Mouse (Mus musculus): Measurements from ENCODE around the gene Scaf11.
A peak's percentile ranks its signal among the peaks of the same experiment; 100 is the strongest.
"Not testable (repeated sequence)": the region's sequence is repeated elsewhere in the genome, so short reads cannot be mapped to it uniquely, and the experiment has no call there.

Gene Scaf11

DNA sequence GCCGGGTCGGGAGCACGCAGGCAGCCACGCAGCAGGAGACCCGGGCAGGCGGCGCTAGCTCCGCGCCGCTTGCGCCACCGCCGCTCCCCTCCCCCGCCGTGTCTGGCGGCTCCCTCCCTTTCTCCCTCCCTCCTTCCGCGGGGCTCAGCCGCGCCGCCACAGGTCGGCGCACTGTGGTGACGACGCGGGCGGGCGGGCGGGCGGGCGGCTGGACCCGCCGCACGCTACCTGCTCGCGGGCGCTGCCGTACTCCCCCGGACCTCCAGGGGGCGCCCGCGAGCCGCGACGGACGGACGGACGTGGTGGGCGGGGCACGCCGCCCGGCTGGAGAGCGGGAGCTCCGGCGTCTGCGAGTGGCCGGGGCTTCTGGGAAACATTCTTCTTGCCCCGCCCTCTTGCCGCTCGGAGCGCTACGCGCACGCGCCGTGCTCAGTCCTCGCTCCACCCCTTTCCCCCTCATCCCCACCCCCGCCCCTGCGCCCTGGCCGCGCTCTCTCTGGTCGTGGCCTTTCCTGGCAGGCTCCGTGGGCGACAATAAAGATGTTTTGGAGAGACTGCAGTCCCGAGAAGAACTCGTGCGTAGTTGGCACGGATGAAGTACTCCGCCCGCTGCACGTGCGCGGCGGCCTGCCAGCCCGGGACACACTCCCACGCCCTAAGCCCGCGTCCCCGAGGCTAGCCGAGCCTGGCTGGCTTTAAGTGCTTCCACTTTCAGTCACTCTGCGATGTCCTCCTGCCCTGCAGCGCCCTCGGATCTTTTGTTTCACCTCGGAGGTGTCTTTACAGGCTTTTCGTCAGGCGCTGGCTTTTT is at the start of gene Scaf11:
Gene Scaf11, minus strand, starts transcription at position 114 of the 811 bp plus-strand sequence.
- peak; percentile 98 to 99 for DNase-seq

DNA sequence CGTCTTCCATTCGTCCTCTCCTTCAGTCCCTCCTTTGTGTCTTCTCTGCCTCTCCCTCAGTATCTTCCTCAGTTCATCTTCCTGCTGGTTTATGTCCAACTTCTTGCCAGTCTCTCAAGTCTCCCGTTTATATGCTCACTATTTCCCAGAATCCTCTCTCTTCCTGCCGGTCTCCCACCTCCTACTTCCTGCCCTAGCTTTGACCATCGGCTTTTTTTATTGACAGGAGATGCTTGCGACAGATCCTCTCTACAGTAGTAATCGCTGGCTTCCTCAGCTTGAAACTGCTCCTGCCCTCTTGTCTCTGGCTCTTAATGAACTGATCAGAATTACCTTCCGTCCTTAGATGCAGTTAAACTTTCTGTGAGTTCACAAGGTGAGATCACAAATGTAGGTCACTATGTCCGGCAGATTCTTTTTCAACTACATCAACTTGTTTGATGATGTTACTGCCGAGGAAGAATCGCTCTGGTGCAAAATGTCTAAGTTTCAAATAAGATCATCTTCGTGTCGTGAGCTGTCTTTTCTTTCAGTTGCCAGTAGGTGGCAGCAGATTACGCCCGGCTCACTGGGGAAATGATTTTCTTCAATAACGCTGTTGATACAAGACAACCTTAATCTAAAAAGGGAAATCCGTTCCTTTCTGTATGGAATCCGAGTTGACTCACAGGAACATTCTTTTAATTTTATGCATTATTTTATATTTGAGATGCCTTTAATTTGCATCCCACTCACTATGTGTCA is 46.6 kb upstream of the Scaf11 start:
- peak; percentile 66 to 67 for DNase-seq

DNA sequence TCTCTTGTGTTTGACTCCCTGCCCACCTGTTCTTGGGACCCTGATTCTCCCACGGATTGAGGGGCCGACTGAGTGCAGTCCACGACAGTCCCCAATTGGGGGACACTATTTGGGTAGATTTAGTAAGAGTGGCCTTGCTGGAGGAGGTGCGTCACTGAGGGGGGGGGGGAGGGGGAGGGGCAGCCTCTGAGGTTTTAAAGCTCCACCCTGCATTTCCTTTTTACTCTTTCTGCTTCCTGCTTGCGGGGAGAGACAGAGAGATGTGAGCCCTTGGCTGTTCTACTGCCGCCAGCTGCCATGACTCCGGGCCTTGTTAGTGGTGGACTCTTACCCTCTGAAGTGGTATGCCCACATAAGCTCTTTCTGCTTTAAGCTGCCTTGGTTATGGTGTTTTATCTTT is 37.0 kb upstream of the Scaf11 start:
- DNase-seq = no peak

DNA sequence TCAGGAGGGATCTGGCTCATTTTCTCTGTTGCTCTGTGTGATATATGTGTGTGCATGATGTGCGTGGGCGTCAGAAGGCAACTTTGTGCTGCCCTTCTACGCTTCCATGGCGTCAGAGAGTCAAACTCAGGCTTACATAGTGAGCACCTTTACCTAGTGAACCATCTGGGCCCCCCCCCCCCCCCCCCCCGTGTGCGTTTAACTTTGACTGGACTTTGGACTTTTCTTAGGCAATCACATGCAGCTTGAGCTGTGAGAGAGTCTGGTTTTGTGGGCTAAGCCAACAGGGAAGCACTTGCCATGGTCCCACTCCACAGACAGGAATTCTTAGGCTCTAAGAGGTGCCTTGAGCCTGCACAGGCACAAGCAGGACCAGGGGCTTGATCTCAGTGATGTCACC is 33.6 kb upstream of the Scaf11 start:
- DNase-seq = no peak

DNA sequence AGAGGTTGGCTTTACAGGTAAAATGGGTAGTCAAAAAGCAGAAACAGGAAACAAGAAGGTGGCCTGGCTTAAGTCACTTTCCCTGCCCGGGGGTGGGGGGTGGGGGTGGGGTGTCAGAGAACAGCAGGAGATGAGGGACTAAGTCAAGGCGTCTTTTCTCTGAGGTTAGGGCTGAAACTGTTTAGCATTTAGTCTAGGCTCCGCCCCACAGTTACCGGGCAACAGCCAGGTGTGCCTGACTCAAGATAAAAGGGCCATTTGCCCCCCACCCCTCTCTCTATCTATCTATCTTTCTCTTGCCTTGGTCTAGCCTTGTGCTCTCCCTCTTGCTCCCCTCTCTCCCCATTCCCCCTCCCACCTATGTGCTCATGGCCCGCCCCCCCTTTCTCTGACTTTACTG is 32.9 kb upstream of the Scaf11 start:
- DNase-seq = no peak

DNA sequence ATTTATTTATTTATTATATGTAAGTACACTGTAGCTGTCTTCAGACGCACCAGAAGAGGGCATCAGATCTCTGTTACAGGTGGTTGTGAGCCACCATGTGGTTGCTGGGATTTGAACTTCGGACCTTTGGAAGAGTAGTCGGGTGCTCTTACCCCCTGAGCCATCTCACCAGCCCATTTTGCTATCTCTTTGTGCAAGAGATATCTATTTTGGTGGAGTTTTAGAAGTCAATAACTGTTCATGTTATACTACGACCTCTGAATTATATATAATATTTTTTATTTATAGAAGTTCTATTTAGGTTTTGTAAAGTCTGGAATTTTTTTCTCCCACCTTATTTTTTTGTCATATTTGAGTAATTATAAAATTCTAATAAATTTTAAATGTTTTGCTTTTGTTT is 32.3 kb upstream of the Scaf11 start:
- DNase-seq = not testable (repeated sequence)

DNA sequence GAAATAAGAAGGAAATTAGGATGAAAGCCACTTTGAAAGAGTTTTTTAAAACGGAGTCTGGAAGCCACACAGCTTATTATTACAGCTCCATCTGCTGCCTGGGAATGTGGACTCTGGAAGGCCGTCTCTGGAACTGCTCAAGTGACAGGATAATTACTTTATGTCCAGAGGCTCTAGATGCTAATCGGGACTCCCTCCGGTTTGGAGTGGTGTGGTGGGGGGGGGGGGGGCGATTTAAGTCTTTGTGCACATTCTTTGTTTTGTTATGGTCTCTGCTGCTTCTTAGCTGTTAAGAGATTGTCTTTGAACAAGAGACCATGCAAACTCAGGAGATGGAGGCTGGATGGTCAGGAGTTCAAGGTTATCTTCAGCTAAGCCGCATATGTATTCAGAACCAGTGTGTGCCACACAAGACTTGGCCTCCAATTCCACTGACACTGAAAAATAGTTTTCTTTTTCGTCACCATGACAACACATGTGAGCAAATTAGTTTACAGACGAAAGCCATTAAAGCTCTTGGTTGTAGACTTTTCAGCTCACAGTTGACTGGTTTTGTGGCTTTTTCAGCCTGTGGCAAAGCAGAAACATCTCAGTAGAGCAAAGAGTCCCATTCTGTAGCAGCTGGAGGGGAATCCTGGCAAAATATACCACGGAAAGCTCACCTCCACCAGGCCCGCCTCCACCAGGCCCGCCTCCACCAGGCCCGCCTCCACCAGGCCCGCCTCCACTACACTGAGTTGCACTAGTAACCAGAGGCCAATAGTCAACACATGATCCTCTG is 31.4 kb upstream of the Scaf11 start:
- no peak for DNase-seq

DNA sequence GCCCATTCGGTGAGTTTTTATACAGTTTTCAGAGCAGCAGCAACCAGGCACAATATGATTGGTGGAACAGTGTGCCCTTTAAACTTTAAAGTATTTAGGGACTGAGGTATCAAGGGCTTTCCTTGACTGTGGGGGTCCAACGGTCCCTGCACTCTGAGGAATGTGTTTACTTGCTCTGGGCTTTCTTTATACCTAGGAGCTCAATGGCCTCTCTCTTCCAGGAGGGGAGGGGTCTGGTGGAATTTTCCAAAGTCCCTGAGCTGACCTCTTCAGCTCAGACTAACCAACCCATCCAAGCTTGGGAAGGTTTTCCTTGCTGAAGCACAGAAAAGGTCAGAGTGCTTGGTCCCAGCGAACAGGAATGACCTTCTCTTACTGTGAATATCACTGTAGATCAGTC is 30.8 kb upstream of the Scaf11 start:
- no peak for DNase-seq

DNA sequence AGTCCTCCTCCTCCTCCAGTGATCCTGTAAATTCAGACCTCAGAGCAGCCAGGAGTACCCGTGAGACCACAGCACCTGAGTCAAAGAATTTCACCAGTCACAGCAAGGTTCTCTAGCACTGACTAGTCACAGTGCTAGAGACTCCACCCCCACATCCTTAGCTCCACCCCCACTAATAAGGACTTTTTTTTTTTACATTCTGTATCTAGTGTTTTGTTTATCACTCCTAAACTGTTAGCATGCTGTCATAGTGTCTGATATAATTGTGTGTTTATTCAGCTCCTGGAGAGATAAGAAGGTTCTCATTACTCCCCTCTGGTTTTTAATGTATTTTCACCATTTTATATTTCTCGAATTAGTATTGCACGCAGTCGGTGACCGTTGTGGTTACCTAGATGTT is 29.5 kb upstream of the Scaf11 start:
- DNase-seq = no peak

DNA sequence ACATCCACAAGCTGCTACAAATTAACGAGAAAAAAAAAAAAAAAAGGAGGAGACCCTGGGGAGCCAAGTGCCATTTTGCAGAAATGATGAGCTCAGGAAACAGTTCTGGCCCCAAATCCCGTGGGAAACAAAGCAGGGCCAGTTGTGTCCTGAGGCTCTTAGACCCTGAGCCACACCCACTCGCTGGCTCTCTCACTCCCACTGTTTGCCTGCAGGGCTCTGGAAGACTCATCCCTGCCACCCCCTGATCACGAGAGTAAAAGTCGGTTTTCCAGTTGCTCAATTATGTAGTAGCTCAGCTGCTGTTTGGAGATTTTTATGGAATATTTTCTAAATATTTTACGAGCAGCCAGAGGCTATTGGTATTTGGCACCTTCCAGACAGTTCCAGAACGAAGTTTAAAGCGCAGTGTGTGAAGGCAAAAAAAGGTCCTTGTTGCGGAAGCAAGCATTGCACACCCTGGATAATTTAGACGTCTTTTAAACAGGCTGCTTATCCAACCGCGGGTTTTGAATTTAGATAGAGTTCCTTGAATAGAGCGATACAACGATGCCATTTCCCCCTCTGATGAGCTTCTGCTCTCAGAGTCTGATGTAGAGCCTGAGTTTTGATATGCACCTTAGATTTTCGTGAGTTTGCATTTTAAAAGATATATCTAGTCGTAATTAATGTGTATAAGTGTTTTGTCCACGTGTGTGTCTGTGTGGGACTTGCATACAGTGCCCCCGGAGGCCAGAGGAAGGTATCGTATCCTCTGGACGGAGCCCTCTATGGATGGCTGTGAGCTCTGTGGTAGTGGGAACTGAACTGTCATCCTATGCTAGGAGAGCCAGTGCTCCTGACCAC is 28.5 kb upstream of the Scaf11 start:
- peak; percentile 24 to 37 for DNase-seq

DNA sequence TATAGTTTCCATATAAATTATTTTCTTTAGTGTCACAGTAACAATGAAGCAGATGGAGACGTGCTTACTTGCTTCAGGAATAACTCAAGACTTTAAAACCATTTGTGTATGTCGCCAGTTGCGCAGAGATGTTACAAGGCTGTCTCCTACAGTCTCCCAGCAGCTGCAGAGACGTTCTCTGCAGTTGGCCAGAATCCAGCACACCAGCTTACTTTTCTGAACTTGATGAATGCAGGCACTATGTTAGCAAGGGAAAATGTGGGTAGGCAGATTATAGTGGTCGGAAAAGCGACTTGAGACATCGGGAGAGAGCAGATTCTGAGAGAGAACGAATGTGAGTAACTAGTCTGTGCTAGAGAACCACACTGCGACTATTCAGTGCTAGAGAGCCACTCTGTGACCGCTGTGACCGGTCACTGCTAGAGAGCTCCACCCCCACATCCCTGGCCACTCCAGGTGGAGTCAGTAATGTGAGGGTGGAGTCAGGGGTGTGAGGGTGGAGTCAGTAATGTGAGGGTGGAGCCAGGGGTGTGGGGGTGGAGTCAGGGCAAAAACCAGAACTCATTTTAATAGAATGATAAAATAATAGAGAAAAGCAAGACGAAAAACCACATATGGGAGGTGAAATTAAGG is 26.5 kb upstream of the Scaf11 start:
- no peak for DNase-seq

DNA sequence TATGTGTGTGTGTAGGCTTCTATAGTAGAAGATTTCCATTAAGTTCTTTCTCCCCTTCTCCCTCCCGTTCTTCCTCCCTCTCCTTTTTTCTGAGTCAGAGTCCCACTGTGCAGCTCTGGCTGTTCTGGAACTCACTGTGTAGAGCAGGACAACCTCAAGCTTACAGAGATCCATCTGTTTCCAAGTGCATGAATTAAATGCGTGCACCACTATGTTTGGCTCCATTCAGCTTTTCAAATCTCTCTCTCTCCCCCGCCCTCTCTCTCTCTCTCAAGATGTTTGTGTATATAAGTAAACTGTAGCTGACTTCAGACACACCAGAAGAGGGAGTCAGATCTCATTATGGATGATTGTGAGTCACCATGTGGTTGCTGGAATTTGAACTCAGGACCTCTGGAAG is 20.2 kb upstream of the Scaf11 start:
- DNase-seq = no peak

DNA sequence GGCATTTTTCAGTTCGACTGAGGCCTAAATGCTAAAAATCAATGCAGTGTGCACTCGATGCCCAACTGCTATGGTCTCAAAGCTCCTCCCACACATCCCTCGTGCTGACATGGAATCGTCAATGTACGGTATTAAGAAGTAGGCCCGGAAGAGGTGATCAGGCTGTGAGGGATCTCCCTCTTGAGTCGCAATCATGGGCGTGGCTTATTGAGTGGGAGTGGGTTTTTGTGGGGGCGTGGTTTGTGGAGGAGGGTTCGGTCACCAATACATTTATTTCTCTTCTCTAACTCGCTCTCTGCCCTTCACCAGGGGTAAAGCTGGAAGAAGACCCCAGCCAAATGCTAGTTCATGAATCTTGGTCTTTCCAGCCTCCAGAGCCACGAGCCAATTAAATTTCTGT is 17.4 kb upstream of the Scaf11 start:
- DNase-seq = no peak

DNA sequence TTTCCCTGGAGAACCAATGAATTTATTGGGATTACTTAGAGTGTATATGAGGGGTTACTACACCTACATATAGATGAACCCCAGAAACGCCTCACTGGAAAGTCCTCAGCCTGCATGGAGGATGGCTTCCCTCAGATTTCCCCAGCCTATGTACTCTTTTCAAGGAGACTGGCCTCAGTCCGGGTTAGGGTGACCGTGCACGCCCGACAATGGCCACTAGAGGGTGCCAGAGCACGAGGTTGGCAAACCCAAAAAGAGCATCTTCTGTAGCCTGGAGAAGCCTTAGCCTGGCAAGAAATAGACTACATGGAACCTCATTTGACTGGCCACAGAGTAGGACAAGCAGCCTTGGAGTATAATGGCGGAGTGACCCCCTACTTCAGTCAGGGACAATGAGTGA is 15.7 kb upstream of the Scaf11 start:
- DNase-seq = peak; percentile 96 to 98

DNA sequence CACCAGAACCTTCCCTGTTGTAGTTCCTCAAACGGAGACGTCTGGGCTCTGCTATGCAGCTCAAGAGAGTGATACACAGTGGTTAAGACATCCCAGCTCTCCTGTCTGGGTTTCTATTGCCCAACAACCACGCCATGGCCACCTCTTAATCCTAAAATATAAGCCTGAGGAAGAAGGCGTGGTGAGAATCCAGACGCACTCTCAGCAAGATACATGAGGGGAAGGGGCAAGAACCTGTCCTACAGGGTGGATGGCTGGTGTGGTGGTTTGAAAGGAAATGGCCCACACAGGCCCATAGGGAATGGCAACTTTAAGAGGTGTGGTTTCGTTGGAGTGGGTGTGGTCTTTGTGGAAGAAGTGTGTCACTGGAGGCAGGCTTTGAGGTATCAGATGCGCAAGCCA is 14.9 kb upstream of the Scaf11 start:
- no peak for DNase-seq

DNA sequence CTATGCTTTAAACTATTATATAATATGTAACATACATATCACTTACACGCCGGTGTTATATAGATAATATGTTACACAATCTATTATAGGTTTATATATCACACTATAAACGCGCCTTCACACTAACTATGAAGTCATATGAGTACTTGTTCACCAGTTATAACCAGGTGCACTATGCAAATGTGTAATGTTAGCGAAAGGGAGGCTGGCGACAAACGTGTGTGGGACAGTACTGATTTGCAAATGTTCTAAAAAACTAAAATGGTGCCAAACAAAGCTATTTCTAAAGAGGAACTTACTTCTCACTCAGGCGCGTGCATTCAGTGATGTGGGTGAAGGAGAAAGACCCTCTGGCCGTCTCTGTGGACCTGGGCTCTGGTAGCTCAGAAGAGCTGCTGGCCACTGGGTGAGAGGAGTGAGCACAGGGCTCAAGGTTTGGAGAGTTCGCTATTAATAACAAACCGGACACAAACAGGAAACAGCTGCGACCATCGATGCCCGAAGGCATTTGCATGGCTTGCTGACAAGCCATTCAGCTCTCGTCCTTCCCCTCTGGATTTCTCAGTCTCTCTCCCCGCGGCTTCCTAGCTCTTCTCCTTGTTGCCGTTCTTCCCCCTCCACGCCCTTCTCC is 13.8 kb upstream of the Scaf11 start:
- no peak for DNase-seq

DNA sequence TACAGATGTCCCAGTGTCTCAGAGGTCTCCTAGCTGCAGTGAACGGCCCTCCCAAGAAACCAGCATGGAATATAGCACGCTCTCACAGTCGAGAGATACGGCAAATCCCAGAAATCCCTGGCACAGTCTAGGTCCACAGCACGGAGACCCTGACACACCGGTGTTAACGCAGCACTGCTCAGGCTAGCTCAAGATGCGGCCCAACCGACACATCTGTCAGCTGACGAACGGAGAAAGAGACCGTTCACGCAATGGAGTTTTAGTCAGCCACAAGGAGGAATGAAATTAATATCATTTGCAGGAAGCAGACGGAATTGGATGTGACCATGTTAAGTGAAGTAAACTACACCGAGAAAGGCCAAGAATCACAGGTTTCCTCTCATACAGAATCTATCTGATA is 13.3 kb upstream of the Scaf11 start:
- no peak for DNase-seq

DNA sequence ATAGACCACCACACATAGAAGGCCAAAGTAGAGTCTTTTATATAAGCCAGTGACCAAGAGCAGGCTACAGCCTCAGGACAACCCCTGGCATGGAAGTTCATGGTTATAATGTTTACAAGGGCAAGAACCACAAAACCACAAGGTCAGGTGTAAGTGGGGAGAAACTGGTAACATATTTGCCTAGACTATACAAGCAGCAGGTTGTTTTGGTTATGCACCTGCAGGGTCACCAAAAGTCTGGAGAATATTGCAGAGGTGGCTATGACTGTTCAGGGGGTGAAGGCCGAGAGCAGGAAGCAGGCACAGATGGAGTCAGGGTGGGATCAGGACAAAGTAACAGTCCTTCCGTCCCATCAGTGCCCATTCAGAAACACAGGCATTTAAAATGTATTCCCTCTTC is 7.7 kb upstream of the Scaf11 start:
- no peak for DNase-seq

DNA sequence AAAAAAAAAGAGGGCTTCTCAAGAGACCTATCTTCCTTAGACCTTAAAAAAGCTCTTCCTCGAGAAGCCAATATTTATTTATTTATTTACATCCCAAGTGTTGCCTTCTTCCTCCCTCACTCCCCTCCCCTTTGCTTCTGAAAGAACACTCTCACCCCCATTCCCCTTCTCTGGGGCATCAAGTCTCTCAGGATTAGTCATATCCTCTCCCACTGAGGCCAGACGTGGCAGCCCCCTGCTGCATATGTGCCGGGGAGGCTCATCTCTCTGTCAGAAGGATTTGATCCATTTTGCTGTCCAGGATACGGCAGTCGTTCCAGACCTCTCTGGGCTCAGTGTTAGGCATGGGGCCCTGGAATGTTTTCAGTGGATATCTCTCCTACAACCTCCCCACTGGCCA is 7.2 kb upstream of the Scaf11 start:
- no peak for DNase-seq

DNA sequence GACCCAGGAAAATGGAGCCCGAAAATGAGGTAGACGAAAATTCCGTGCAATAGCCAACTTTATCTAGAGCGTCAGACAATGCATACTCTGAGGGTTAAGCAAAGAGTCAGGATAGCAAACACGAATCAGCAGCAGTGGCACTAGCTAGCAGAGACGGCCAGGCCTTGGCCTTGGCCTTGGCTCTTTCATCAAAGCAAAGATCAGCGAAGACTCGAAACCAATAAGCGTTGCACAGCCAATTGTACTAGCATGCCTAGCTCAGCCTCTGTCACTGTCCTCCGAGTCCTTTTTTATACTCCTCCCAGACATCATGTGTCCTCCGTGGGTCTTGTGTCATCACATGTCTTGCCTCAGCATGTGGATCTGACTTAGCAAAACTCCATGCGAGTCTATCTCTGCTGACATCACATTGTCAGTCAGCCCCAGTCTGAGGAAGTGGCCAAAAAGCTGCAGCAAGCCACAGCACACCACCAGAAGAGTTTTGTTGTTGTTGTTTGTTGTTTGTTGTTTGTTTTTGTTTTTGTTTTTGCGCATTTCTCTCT is 5.8 kb upstream of the Scaf11 start:
- DNase-seq = no peak

DNA sequence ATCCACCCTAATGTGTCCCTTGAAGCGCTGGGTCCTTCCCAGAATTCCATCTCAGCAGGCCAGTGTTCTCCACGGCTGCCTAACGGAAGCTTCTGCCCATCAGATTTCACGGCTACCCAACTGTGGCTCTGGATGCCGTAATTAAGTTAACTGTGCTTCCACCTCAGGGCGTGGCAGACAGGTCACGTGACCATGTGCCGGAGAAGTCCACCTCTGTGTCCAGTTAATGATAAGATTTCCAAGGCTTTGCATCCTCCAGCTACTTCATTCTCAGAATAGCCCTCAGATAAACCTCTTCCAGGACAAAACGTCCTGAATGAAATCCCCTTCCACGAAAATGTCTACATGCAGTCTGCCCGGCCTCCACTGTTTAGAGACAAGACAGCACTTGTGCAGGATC is 4.4 kb upstream of the Scaf11 start:
- DNase-seq = no peak

Data from cerebellum, postnatal 14 days (tissue).